Mouse (Mus musculus): ENCODE measurements at regions not wholly inside any gene's neighbourhood (a gene's known extent, or its start where the extent isn't known, plus 50 kb on each side); places are given as distances from the start of the nearest gene placed in this dataset.
A peak's percentile ranks its signal among the peaks of the same experiment; 100 is the strongest.

GRCm38 (mm10) chr9:101807249-101807648, 54.4 kb upstream of the 9630041A04Rik start:
- DNase-seq (ENCODE audit: low read depth, low spot score), result no peak

GRCm38 (mm10) chr9:101796718-101797117, 64.9 kb upstream of the 9630041A04Rik start:
- DNase-seq (ENCODE audit: low read depth, low spot score), result no peak

DNA sequence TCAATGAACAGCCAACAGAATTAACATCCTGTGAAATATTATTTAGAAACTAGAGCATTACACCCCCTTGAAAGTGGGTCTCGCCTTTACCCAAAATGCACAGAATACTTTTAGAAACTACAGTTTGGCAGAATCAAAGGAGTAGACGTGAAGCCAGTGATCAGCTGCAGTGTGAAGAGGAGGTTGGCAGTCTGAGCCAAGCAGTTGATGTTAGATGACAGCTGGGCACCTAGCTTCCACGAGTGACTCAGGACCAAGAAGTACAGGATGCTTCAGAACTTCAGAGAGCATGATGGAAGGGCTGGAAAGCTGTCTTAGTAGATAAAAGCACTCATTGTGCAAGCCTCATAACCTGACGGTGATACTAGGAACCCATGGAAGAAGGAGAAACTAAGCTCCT, 65.6 kb upstream of the 9630041A04Rik start:
- DNase-seq (ENCODE audit: low read depth, low spot score), result no peak

- DNase-seq (ENCODE audit: low read depth, low spot score), result no peak
These were observed 66.2 kb upstream of the 9630041A04Rik start for GRCm38 (mm10) chr9:101795436-101795835.

DNA sequence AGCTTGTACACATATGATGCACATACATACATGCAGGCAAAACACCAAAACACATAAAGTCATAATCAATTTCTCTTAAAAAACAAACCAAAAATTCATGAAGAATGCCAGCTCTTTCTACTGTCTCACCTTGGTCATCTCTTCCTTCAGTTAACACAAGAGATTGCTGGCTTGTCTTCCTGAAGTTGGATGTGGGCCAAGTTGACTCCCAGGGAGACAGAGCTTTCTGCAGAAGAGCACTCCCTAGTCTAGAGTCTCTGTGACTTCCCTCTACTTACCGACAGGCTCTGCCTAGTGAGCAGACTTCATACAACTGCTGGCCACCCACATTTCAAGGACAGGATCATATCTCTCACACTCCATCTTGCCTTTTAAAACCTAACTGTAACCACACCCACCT, 70.7 kb upstream of the 9630041A04Rik start:
- no peak for DNase-seq (ENCODE audit: low read depth, low spot score)

DNA sequence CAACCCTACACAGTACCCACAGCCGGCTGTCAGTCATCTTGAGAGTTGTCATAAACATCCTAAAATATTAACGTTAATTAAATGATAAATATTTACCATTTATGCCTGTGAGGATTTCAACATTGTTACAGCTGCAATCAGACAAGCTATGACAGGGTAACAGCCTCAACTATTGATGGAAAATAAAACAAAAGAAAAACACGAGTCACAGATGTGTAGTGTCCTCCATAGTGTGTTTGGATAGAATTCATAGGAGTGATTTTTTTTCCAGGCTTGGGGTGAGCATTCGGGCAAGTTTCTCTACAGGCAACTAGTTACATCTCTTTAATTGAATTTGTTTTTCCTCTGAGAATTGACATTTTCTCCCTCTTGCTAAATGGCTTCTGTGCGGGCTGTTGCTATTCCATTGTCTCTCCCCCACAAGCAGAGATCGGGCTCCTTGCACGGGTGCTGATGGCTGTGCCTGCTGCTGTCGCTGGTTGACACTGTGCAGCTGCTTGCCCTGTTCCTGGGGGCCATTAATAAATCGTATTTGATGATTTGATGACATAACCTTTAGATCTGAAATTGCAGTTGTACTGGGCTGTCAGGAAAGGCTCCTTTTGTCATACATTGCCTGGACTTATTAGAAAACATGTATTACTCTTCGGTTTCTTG, 120.6 kb upstream of the 9630041A04Rik start:
- DNase-seq (ENCODE audit: low read depth, low spot score), result no peak

DNA sequence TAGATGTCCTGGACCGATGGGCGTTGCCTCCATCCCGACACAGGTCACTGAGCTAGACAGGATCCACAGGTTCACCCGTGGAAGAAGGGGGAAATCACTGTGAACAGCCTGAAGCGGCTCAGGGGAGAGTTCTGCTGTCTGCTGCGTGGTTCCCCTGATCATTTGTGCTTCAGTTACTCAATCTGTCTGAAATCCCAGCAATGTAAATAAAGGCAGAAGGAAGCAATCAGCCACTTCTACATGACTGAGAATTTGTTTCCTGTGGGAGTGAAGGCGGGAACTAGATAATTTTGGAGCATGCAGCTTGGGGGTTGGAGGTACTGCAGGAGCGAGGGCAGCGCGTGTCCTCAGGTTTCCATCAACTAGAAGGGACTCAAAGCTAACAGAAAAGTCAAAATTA, 122.3 kb upstream of the 9630041A04Rik start:
- DNase-seq (ENCODE audit: low read depth, low spot score), result no peak

GRCm38 (mm10) chr9:101734271-101734670, 127.4 kb upstream of the 9630041A04Rik start:
- DNase-seq (ENCODE audit: low read depth, low spot score), result no peak

DNA sequence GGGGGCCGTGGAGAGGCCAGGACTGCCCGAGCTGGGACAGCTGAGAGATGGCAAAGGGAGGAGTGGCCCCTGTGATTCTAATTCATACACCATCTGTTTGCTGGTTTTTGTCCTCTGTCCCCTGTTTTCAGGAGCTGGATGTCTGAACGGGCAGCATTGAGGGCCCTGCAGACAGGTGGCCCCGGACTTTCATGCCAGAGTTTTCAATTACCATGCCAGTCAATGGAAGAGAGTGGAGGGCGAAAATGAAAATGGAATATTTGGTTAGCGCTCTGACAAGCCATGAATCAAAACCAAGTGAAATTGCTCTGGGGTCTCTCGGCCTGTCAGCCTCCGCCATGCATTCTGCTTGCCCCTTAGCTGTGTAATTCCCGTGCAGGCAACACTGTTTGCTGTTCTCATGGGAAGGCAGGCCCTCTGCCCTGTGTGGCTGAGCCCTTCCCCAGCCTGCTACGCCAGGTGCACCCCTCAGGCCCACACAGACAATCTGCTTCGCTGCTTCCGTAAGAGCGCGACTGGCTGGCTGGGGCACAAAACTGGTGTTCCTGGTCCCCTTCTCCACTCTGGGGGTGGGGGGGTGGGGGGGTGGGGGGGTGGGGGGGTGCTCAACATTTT, 127.9 kb upstream of the 9630041A04Rik start:
- no peak for DNase-seq (ENCODE audit: low read depth, low spot score)

GRCm38 (mm10) chr9:101730136-101730535, 131.5 kb upstream of the 9630041A04Rik start:
- DNase-seq (ENCODE audit: low read depth, low spot score), result no peak

GRCm38 (mm10) chr9:101717911-101718310, 143.7 kb upstream of the 9630041A04Rik start:
- DNase-seq (ENCODE audit: low read depth, low spot score), result no peak

DNA sequence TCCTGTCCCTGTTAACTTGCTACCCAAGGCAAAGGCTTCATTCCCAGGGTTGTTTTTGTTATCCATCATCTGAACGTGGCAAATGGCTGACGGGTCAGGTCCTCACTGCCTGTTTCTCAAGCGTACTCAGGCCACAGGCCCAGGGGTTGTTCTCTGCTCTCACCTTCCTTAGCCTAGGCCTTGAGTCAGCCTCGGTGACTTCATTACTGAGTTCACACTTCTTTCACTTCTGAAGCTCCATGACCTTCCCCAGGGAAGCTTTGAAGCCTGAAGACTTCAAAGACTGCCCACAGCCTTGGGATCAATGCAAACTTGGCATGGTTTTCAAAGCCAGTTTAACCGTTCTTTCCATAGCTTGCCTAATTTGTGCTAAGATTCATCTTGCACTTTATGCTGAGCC, 145.3 kb upstream of the 9630041A04Rik start:
- no peak for DNase-seq (ENCODE audit: low read depth, low spot score)

GRCm38 (mm10) chr9:101714805-101715204, 146.8 kb upstream of the 9630041A04Rik start:
- no peak for DNase-seq (ENCODE audit: low read depth, low spot score)

DNA sequence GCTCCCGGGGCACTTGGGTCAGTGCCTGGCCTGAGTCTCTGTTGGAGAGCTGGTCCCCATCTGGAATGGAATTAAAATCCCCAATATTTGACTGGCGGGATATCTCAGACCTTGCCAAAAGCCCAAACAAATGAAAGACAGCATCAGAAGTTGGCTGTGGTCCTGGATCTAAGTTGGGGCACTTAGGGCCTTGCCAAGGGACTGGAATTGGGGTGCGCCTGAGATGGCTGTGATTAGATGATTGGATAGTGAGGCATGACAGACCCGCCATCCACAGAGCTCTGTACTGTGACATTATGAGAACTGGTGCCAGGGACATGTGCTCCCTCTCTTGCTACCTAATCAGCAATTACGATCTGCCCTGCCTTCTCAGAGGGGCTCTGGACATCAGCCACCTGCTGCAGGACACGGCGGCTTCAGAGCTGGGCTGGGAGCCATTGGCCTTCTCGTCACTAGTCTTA, 151.0 kb upstream of the 9630041A04Rik start:
- no peak for DNase-seq (ENCODE audit: low read depth, low spot score)

DNA sequence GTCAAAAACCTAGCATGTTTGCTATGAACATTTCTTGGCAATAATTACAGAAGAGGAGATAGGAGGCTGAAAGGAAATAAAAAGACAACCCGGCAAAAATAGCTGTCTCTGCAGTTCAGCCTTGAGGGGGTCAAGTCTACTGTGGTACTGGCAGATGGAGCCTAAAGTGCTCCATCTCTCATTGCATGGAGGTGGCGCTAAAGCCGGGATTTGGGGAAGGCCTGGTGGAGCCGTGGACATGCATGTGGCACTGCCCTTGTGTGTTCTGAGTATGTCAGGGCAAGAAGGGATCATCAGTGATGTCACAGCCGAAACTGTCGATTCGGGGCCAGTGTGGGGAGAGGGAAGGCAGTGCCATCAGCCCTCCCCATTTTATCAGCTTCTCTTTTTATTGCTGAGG, 161.3 kb upstream of the 9630041A04Rik start:
- no peak for DNase-seq (ENCODE audit: low read depth, low spot score)

- DNase-seq (ENCODE audit: low read depth, low spot score), result no peak
These were observed 167.6 kb upstream of the 9630041A04Rik start for GRCm38 (mm10) chr9:101694054-101694453.

GRCm38 (mm10) chr9:101691336-101691735, 170.3 kb upstream of the 9630041A04Rik start:
- DNase-seq (ENCODE audit: low read depth, low spot score), result no peak

GRCm38 (mm10) chr9:101690916-101691315, 170.7 kb upstream of the 9630041A04Rik start:
- no peak for DNase-seq (ENCODE audit: low read depth, low spot score)

- no peak for DNase-seq (ENCODE audit: low read depth, low spot score)
These were observed 171.2 kb upstream of the 9630041A04Rik start for GRCm38 (mm10) chr9:101690402-101690861.

DNA sequence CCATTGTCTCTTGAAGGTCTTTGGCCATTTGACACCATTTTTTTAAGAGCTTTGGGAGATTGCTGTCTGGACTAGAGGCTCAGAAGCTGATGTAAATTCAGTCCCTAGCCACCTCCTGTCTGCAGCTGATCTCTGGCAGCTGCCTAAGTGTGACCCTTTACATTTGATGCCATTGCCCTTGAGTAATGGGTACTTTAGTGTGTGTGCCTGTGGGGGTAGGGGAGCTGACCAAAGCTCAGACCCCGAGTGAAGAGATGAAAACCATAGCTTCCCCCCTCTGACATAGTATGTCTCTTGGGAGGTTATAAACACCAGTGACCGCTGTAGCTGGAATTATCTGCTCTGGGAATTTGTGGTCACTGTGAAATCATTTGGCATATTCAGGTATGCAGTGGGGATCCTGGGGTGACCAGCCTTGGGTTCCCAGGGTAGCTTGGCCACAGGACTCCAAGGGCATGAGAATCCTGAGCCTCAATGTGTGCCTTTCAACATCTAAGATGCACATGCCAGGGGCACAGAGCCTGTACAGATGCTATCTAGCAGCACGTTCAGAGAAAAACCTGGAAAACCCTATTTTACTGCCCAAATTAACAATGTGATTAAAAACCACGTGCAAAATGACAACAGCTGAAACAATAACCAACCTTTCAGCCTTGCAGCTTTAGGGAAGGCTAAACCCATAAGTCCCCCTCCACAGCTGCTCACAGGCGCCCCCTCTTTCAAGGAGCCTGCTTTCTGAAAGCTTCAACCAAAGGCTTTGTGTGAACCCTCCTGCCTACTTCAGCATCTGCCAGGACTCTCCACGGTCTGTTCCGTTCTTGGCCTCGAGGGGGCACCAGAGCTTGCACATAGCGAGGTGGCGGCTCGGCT, 171.9 kb upstream of the 9630041A04Rik start:
- DNase-seq (ENCODE audit: low read depth, low spot score), result peak; percentile 39

DNA sequence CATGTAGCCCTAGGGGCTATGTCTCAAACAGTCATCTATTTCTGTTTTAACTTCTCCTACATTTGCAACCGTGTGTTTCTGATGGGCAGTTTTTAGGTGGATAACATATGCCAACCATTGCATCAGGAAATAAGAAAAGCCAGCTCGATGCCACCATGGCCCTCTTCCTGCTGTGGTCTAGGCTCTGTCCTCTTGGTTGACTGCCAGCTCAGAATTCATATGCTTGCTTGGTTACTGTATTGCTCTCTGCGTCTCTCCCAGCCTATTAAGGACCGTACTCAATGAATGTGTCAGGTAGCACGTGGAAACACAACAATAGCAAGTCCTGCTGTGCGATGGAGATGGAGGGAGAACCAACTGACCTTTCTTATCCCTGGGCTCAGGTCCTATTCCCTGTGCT, 174.4 kb upstream of the 9630041A04Rik start:
- no peak for DNase-seq (ENCODE audit: low read depth, low spot score)

DNA sequence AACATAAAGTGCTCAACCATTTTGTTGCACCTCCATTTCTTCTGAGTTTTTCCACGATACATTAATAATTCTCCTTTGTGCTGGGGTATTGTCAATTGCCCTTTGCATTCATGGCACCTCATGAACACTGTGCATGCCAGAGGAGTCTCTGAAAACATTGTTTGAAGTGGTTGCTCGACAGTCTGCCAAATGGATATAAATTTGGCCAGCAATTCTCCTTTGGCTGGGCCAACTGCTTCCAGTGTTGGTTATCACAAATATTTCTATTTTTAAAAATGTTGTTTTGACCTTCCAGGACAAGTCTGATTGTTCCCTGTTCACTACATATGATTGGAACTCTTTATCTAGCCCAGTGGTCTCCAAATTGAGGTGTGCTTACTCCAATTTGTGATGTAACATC, 184.1 kb upstream of the 9630041A04Rik start:
- no peak for DNase-seq (ENCODE audit: low read depth, low spot score)
